Mouse (Mus musculus) bone marrow, adult 2 months (tissue): ENCODE results near the gene Steap2.

Experiments used
- CTCF ChIP-seq: fragments of 200-500 bp; IDR thresholded peaks from 2 replicates; pipeline ENCODE4 v1.5.1; 2011; ENCODE audit warnings: low read length, control low read depth; ENCODE audit not compliant: control insufficient read depth, insufficient read depth
- POLR2A ChIP-seq: fragments of 200-500 bp; IDR thresholded peaks from 2 replicates; pipeline ENCODE4 v1.6.1; 2011; ENCODE audit warnings: low read depth, mild to moderate bottlenecking, control low read depth, low read length, borderline replicate concordance; ENCODE audit not compliant: control insufficient read depth

GRCm38 (mm10) chr5:5625491-5625890, 68.9 kb downstream of the Steap2 start:
- TF ChIP-seq CTCF, result no peak
- TF ChIP-seq POLR2A, result no peak
